Mouse (Mus musculus) heart, postnatal 0 days (tissue): Measurements from ENCODE around the gene Lrrtm1.

Source experiments
- CTCF ChIP-seq: IDR thresholded peaks from 2 replicates; pipeline ENCODE4 v1.5.1; 2016; ENCODE audit warnings: antibody characterized with exemption, control low read depth, low read depth
- EP300 ChIP-seq: IDR thresholded peaks from 2 replicates; pipeline ENCODE4 v1.6.1; 2016; ENCODE audit warnings: antibody characterized with exemption, low read depth

DNA sequence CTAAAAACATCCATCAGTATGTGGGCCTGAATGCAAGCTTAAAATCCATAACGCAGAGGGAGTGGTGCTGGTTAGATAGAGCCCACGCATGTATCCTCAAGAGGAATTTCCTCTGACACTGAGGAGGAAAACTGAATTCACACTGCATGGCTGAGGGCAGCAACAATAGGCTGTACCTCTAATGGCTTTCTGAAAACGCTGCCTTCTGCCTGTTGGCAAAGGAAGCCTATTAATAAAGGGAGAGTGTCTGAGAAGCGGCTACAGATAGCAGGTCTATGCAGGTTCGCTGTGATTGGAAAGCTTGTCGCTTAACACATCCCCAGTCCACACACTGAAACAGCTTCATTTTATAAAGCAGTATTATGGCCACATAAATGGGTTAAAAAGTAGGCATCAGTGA lies 48.9 kb downstream of the Lrrtm1 start:
- no peak for TF ChIP-seq EP300
- TF ChIP-seq CTCF = no peak
